Mouse (Mus musculus) monocyte, adult 2 months (primary cell): ENCODE measurements at regions not wholly inside any gene's neighbourhood (a gene's known extent, or its start where the extent isn't known, plus 50 kb on each side); places are given as distances from the start of the nearest gene placed in this dataset.
"Not testable (repeated sequence)": the region's sequence is repeated elsewhere in the genome, so short reads cannot be mapped to it uniquely, and the experiment has no call there.

ENCODE experiments used
- DNase-seq, 2 experiments: peaks; one replicate each; pipeline ENCODE4 v3.0.0; 2022; ENCODE audit warnings: low spot score in 2 of 2, low read depth in 1 of 2

DNA sequence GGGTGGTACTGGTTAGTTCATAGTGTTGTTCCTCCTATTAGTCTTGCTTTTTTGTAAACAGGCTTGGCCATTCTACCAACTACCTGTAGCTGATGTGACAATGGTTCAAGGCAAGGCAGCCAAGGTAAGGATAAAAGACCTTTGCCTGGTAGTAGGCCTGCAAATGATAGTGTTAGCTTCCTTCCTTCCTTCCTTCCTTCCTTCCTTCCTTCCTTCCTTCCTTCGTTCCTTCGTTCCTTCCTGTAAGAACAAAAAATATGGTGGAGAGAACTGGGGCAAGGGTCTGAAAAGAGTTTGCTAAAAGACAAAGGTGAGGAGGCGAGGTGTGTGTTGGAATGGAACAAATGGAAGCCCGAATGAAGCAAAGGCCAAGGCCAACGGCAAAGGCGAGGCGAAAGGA is 84.8 kb upstream of the Ezh2 start:
- DNase-seq = not testable (repeated sequence)

DNA sequence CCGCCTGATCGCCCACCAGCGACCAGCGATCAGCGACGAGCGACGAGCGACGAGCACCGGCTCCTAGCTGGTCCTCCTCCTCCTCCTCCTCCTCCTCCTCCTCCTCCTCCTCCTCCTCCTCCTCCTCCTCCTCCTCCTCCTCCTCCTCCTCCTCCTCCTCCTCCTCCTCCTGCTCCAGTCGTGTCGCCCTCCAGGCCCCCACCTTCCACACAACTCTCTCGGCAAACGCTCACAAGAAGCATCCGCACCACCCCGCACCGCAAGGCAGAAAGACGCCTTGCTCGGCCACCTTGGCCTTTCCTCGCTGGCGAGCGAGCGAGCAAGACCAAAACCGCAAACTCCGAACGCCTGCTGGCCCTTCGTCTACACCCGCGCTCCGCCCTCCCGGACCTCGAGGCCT is 77.6 kb upstream of the Ezh2 start:
- DNase-seq = not testable (repeated sequence)

DNA sequence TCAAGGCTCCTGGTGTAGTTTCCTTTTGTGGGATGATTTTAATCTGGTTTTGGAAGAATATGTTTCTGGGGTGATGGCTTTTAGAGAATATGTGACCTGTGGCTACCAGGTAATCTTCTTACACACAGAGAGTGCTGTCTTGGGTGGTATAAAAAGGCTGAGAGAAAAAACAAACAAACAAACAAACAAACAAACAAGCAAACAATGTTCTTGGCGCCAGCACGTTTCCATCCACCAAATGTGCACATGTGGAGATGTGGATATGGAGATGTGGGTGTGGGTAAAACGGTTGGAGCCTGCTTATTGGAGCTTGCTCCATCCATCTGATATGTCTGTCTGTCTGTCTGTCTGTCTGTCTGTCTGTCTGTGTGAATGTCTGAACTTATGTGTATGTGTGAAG is 57.7 kb upstream of the Ezh2 start:
- peak in 1 of 2 experiments; percentile 42 for DNase-seq

DNA sequence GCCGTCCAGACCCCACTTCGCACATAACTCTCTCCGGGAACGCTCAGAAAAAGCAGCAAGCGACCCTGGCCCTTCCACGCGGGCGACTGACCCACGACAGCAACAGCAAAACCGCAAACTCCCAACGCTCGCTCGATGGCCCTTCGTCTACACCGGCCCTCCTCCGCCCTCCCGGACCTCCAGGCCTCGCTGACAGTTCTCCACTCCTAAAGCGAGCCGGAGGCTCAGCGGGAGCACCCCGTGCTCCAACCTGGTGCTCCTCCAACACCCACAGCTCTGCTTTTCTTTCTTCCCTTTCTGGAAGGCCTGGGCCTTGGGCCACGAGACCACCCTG is 56.2 kb upstream of the Ezh2 start:
- not testable (repeated sequence) for DNase-seq

DNA sequence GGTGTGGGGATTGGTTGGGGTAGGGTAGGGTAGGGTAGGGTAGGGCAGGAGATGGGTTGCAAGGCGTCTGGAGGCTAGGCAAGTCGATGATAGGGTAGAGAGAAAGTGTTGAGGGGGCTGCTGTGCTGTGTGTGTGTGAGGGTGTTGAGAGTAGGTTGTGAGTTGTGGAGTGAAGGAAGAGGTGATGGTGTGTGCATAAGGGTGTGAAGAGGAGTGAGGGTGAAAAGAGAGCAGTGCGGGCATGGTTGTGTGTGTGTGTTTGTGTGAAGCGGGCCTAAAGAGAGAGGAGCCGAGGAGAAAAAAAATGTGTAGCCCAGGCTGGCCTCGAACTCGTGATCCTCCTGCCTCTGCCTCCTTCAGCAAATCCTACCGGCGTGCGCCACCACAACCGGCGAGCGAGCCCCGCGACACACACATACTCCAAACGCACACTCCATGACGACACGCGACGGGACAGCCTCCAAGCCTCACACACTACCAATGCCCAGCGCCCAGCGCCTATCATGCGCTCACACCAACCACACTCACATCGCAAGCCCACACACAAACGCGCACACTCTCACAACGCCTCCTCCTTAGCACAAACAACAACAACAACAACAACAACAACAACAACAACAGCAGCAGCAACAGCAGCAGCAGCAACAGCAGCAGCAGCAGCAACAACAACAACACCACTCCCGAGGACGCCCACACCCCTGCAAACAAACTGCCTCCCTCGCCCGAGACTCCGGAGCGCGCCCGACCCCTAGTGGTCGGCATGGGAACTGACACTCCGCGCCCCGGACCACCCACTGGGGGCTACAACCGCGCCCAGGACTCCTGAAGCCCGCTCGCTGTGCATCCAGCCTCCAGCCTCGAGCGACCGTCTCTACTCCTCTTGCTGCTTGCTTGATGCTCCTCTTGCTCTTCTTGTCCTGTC is 55.6 kb upstream of the Ezh2 start:
- DNase-seq = peak; percentile 87 to 92

DNA sequence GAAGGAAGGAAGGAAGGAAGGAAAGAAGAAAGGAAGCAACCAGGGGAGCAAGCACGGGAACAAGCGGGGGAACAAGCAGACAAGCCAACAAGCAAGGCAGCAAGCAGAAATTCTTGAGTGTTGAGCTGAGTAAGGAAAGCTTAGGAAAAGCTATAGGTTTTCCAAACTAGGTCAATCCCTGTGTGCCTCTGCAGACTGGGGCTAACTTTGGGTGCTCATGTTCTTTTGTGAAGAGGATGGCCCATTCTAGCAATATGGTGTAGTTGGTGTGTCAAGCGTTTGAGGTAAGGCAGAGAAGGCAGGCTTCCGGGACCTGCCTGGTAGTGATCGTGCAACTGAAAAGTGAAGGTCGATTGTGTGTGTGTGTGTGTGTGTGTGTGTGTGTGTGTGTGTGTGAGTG is 54.8 kb upstream of the Ezh2 start:
- DNase-seq = no peak

DNA sequence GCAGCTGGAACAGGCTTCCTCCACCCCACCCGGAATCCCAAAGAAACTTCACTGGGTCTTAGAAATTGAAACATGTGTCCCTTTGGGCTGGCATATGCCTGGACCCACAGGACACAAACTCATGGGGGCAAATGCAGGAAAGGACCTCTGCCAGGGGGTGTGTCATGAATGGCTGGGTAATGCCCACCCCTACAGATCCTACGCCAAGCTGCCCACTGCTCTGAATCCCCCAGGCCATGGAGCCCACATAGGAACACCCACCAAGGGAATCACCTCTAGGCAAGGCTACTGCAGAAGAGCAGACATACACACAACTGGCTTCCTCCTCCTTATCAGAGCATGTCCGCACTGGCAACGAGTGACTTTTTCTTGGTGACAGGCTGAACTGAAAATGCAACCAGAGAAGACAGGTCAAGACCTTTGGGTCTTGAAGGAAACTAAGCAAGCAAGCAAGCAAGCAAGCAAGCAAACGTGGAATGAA is 54.4 kb upstream of the Ezh2 start:
- DNase-seq = no peak

DNA sequence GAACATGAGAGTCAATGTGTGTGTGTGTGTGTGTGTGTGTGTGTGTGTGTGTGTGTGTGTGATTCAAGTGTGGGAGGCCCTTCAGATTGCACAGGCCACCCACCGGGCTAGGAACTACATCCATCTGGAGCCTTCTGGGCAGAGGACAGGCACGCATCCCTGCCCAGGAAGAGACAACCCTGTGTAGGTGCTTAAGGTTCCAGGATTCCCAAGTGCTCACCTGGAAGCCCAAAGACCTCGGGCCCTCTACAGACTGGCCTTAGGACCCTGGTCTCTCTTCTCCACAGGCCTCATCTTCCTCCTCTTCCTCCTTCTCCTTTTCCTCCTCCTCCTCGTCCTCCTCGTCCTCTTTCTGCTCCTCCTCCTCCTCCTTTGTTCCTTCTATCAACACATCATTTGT is 53.8 kb upstream of the Ezh2 start:
- DNase-seq = no peak

DNA sequence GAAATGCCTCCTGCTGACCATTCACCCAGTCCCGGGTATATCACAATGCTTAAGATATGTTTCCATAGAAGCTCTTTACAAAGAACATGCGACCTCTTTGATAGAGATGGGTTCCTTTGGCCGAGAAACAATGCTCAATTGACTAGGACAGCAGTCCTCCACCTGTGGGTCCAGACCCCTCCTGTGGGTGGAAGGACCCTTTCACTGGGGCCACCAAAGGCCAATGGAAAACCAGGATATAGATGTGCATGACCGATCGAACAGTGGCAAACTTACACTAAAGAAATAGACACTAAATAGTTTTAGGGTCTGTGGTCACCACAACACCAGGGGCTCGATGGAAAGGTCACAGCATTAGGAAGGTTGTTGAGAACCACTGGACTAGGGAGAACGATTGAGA is 53.2 kb upstream of the Ezh2 start:
- DNase-seq = no peak

DNA sequence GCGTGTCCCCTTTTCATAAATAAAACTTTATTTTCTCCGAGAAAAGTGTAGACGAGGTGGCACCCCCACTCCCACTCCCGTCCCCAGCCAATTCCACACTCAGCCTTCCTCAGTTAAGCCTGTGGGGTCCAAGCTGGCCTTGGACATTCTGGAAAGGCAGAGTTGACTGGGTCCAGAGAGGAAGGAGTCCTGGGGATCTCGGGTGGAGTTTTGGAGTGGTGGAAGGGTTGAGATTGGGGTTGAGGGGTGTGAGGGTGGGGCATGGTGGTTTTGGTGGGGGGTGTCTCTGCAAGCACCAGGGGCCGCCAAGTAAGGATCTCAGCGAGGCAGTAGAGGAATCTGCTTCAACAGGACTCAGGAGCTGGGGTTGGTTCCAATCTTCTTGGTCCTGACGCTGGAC is 52.7 kb upstream of the Ezh2 start:
- no peak for DNase-seq

DNA sequence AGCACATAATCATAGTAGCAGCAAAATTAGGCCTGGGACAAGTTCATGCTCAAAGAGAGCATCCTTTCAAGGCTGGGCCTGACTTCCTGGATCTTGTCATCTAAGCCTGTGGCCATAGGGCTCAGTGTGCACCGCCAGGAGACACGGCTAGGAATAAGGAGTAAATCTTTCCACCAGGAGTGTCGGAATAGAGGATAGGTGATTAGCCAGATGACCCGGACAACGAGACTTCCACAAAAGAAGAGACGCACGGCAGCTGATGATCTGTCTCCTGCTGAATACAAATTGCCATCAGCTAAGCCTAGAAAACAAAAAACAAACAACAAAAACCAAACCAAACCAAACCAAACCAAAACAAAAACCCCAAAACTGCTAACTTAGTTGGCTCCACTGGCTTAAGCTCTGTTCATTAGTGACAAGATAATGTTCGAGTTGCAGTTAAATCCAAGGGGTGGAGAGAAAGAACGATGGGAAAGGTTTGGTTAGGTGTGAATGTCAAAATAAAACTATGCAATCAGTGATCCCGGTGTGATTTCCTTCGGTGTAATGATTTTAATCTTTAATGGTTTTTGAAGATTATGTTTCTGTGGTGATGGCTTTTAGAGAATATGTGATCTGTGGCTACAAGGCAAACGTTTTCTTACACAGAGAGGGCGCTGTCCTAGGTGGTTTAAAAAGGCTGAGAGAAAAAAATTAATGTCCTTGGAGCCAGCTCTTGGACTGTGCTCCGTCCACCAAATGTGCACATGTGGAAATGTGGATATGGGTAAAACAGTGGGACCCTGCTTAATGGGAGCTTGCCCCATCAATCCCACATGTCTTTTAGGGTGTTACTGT is 51.8 kb upstream of the Ezh2 start:
- DNase-seq = no peak

DNA sequence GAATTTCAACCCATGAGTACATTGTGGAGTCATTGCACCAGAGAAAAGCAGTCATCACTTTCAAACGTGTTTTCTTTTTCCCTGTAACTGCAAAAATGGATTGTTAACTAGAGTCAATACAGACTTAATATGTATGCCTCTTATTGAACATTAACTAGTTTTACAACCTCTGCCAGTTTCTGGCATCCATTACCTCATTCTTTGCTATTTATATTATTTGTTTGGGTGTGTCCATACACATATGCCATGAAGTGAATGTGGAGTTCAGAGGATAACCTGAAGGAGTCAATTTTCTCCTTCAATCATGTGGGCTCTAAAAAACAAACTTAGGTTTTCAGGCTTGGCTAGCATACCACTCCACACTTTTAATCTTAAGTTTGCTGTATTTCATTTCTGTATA is 50.9 kb upstream of the Ezh2 start:
- DNase-seq = no peak
